Mouse (Mus musculus): Measurements from ENCODE around the gene Gcnt2.

GRCm38 (mm10) chr13:40972976-40973375, 113.4 kb downstream of the Gcnt2 start:
- TF ChIP-seq POLR2A (IDR thresholded peaks at IDR 0.05; ENCODE audit: low read depth, low read length): no peak
- TF ChIP-seq CTCF (IDR thresholded peaks at IDR 0.05; ENCODE audit: extremely low read depth, insufficient read depth, insufficient read length, insufficient replicate concordance): no peak

Measured in spleen, adult 2 months (tissue).